Mouse (Mus musculus) splenic B cell, adult 2 months (primary cell): ENCODE results near the gene Gm16434.
A peak's percentile ranks its signal among the peaks of the same experiment; 100 is the strongest.
"Not testable (repeated sequence)": the region's sequence is repeated elsewhere in the genome, so short reads cannot be mapped to it uniquely, and the experiment has no call there.

ENCODE experiments used
- DNase-seq: peaks from one replicate; pipeline ENCODE4 v3.0.0-alpha.2; 2011; ENCODE audit warnings: low read depth, low spot score
- H3K27me3 ChIP-seq: 2 replicates; pipeline ENCODE4 v1.6.1; 2012; ENCODE audit warnings: mild to moderate bottlenecking, low read length, moderate library complexity, mixed read lengths; ENCODE audit not compliant: control insufficient read depth, poor library complexity, insufficient read depth, severe bottlenecking
- H3K36me3 ChIP-seq: 2 replicates; pipeline ENCODE4 v1.6.1; 2012; ENCODE audit warnings: mild to moderate bottlenecking, low read length, moderate library complexity, mixed read lengths; ENCODE audit not compliant: control insufficient read depth, poor library complexity, insufficient read depth, severe bottlenecking

Gm16434 gene

DNA sequence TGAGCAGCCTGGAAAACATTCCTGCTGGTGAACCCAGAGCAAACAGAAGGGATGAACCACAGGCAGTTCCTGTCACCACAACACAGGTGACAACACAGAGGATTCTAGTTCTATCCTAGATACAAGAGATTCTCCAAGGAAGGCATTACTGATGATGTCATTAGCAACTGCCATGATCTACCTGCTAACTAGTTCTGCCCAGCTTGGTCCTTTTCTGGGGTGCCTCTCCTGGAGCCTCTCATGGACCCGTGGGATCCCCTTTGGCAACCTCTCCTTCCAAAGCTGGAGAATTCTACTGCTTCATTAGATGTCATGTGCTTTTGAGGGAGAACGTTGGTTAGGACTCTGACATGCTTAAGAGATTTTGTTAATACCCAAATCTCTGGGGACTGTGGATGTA, at the start of gene Gm16434:
Gene Gm16434, minus strand, starts transcription at position 101 of the 400 bp plus-strand sequence.
- not testable (repeated sequence) for H3K36me3 ChIP-seq, H3K27me3 ChIP-seq, DNase-seq

DNA sequence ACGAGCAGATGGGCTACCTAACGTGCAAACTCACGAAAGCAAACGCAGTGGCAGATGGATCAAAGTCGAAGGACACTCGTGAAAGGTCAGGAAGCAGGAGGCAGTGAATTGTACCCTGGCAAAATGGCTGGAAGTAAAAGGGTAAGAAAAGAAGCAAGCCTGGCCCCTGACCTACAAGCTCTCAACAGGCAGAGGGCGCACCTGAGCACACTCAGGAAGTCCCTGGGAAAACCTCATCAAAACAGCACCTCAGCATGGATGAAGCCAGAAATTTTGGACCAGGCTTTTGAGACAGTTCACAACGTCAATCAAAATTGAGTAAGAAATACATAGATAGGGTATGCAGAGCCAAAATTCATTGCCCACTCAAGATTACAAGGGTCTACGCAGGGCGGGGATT, 49.2 kb upstream of the Gm16434 start:
- H3K27me3 ChIP-seq, H3K36me3 ChIP-seq: not testable (repeated sequence)
- peak; percentile 0 for DNase-seq

- not testable (repeated sequence) for H3K27me3 ChIP-seq, DNase-seq
These were observed 5.7 kb upstream of the Gm16434 start for GRCm38 (mm10) chr14:7200070-7200469.

GRCm38 (mm10) chr14:7174483-7174971, 19.8 kb downstream of the Gm16434 start, which contains the start of gene Gm3512:
TSS of gene Gm3512 (minus strand) at chr14:7174533.
- not testable (repeated sequence) for H3K36me3 ChIP-seq, H3K27me3 ChIP-seq, DNase-seq

More at GRCm38 (mm10) chr14:7200070-7200469, 5.7 kb upstream of the Gm16434 start:
- H3K36me3 ChIP-seq: not testable (repeated sequence)
